Mouse (Mus musculus) thymus, postnatal 14 days (tissue): ENCODE measurements around the gene Mllt11.

Experiments used
- DNase-seq: peaks from one replicate; pipeline ENCODE4 v3.0.0; 2021

Gene Mllt11

DNA sequence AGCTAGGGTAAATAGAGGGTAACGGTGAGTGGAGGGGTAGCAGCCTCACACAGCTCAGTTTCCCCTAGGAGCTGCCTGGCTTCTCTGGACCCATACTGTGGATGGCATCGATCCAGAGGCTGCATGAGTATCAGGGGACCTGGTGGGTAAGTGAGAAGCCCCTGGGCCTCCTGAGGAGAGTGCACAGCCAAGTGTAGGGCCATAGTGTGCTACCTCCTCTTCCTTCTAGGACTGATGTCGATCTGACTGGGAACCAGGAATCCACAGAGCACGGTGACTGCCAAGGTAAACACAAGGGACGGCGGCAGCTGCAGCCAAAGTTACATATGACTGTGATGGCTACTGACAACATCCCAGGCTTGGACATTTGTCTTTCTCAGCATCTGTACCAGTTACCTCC, 60.9 kb downstream of the Mllt11 start:
- DNase-seq: no peak

DNA sequence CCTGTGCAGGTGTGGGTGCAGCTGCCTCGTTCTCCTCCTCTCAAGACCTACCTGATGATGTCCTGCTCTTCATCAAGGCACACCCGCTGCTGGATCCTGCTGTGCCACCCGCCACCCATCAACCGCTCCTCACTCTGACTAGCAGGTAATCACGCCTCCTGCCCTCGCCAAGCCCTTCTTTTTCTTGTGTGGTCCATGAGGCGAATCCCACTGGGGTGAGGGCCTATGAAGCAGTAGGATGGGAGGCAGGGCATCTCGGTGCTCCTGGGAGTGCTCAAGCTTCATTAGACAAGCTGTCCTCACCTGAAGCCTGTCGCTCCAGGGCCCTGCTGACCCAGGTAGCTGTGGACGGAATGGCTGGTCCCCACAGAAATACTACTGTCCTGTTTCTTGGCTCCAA, 62.0 kb downstream of the Mllt11 start:
- no peak for DNase-seq
